Mouse (Mus musculus) limb, embryonic 11.5 days (tissue): ENCODE data around the gene AI854703. TPM values are rescaled to one million over a fixed set of nuclear protein-coding genes. Genes with fewer than 3 reads are reported as not detected.

Experiments
- ATAC-seq: fragments of 200-750 bp; cut with Nextera tagmentation; 2 replicates; pipeline ENCODE4 v1.8.0; 2017; ENCODE audit warnings: low read depth; ENCODE audit not compliant: insufficient number of reproducible peaks, low FRiP score, low TSS enrichment
- DNase-seq: peaks from one replicate; pipeline ENCODE4 v3.0.0-alpha.2; 2015; ENCODE audit warnings: low spot score
- H3K27ac ChIP-seq: fragments of 300-500 bp; sonication (generic); replicated peaks from 2 replicates; pipeline ENCODE4 v1.5.1; 2014; ENCODE audit warnings: low read depth, mild to moderate bottlenecking, low read length
- H3K27me3 ChIP-seq: fragments of 300-500 bp; sonication (generic); 2 replicates; pipeline ENCODE4 v1.6.1; 2014; ENCODE audit warnings: mild to moderate bottlenecking, low read length, mixed read lengths; ENCODE audit not compliant: control insufficient read depth, insufficient read depth
- H3K36me3 ChIP-seq: fragments of 300-500 bp; sonication (generic); 2 replicates; pipeline ENCODE4 v1.6.1; 2014; ENCODE audit warnings: mild to moderate bottlenecking, low read length, moderate library complexity, mixed read lengths; ENCODE audit not compliant: control insufficient read depth, insufficient read depth
- H3K4me1 ChIP-seq: fragments of 300-500 bp; sonication (generic); 2 replicates; pipeline ENCODE4 v1.6.1; 2014; ENCODE audit warnings: low read length, mixed read lengths; ENCODE audit not compliant: control insufficient read depth, insufficient read depth
- H3K4me2 ChIP-seq: fragments of 300-500 bp; sonication (generic); 2 replicates; pipeline ENCODE4 v1.6.1; 2014; ENCODE audit warnings: low read depth, mild to moderate bottlenecking, moderate library complexity; ENCODE audit not compliant: severe bottlenecking
- H3K4me3 ChIP-seq: fragments of 300-500 bp; sonication (generic); 2 replicates; pipeline ENCODE4 v1.5.1; 2014; ENCODE audit warnings: low read depth, low read length
- H3K9ac ChIP-seq: fragments of 300-500 bp; sonication (generic); 2 replicates; pipeline ENCODE4 v1.6.1; 2014; ENCODE audit warnings: mild to moderate bottlenecking, low read length
- H3K9me3 ChIP-seq: fragments of 300-500 bp; sonication (generic); 2 replicates; pipeline ENCODE4 v1.6.1; 2016; ENCODE audit warnings: low read length; ENCODE audit not compliant: control insufficient read depth
- WGBS: fragments of 180-500 bp; shearing (Covaris S2); extraction: QIAGEN DNeasy Blood & Tissue Kit; methylation state at CpG from one replicate; pipeline ENCODE4 v1.1.7; 2014; 5-methylcytosine and 5-hydroxymethylcytosine counted together
- polyA plus RNA-seq: library from polyadenylated mRNA; unstranded; fragments of >200 nt; fragmentation: Nextera tagmentation; extraction: Ambion mirVana; gene quantifications from 2 replicates; pipeline ENCODE4 v1.2.1, GENCODE M21; 2014

Gene AI854703
- polyA plus RNA-seq, 1 experiment from 2014 or later: 0.83 TPM

GRCm38 (mm10) chr6:48680421-48680820 is 53.9 kb downstream of the AI854703 start:
- H3K4me3 ChIP-seq: no peak overlapping the region
- no peaks in the 10 kb centered on the region for H3K36me3 ChIP-seq
- H3K4me1 ChIP-seq: no peaks in the 10 kb centered on the region; the same call in 1 of the 2 replicates
- 85% methylated on average over 5 of the region's 5 CpGs for WGBS
- H3K9ac ChIP-seq: no peak overlapping the region
- DNase-seq (no peak), ATAC-seq (no peak)
- H3K27ac ChIP-seq: no peak overlapping the region
- H3K9me3 ChIP-seq: no peaks in the 10 kb centered on the region
- H3K4me2 ChIP-seq: no peak overlapping the region
- no peaks in the 10 kb centered on the region for H3K27me3 ChIP-seq

GRCm38 (mm10) chr6:48681472-48682090 is 55.0 kb downstream of the AI854703 start:
- ATAC-seq (no peak), DNase-seq (no peak)
- 80% methylated on average over 3 of the region's 3 CpGs for WGBS
- Histone ChIP-seq H3K27me3 (no peaks in the 10 kb centered on the region), H3K4me3 (no peak overlapping the region), H3K4me1 (no peaks in the 10 kb centered on the region), H3K27ac (no peak overlapping the region), H3K36me3 (no peaks in the 10 kb centered on the region), H3K9ac (no peak overlapping the region), H3K4me2 (no peak overlapping the region), H3K9me3 (no peaks in the 10 kb centered on the region)

- WGBS: 80% methylated on average over 4 of the region's 4 CpGs
- H3K27ac ChIP-seq: no peak overlapping the region
- H3K36me3 ChIP-seq: no peaks in the 10 kb centered on the region
- H3K9me3 ChIP-seq: no peaks in the 10 kb centered on the region
- no peaks in the 10 kb centered on the region for H3K27me3 ChIP-seq
- H3K9ac ChIP-seq: no peak overlapping the region
- no peaks in the 10 kb centered on the region for H3K4me1 ChIP-seq
- no peak overlapping the region for H3K4me2 ChIP-seq
- ATAC-seq: no peak
- DNase-seq: no peak
- H3K4me3 ChIP-seq: no peak overlapping the region
These were observed 55.7 kb downstream of the AI854703 start for GRCm38 (mm10) chr6:48682271-48682670.

Other genes with a start within 250 kb of the AI854703 start
- gene Krba1, start 231.2 kb upstream of the AI854703 start, polyA plus RNA-seq: 25.2 and 25.5 TPM in 2 replicates
- gene Zfp467, start 180.9 kb upstream of the AI854703 start, polyA plus RNA-seq: 15.6 and 20.9 TPM in 2 replicates
- gene Sspo, start 178.5 kb upstream of the AI854703 start, polyA plus RNA-seq: 0.23 and 0.34 TPM in 2 replicates
- gene Atp6v0e2, start 89.1 kb upstream of the AI854703 start, polyA plus RNA-seq: 4.0 and 4.1 TPM in 2 replicates
- 12.4 and 14.6 TPM in 2 replicates for gene Lrrc61, start 72.0 kb upstream of the AI854703 start, polyA plus RNA-seq
- 4.3 and 5.6 TPM in 2 replicates for gene Rarres2, start 54.0 kb upstream of the AI854703 start, polyA plus RNA-seq
- not detected in 2 replicates for gene Gm45021, start 37.2 kb upstream of the AI854703 start, polyA plus RNA-seq
- gene Repin1, start 32.9 kb upstream of the AI854703 start, polyA plus RNA-seq: 42.8 and 46.1 TPM in 2 replicates
- gene Gm44965, start 32.8 kb upstream of the AI854703 start, polyA plus RNA-seq: not detected in 2 replicates
- 9.8 and 9.9 TPM in 2 replicates for gene Zfp775, start 24.7 kb upstream of the AI854703 start, polyA plus RNA-seq
- 0.24 and 0.48 TPM in 2 replicates for gene Gimap8, start 20.5 kb downstream of the AI854703 start, polyA plus RNA-seq
- gene Gimap9, start 49.4 kb downstream of the AI854703 start, polyA plus RNA-seq: 4.4 and 5.4 TPM in 2 replicates
- gene Gimap4, start 57.8 kb downstream of the AI854703 start, polyA plus RNA-seq: 10.8 and 12.3 TPM in 2 replicates
- gene Gimap6, start 81.5 kb downstream of the AI854703 start, polyA plus RNA-seq: 13.6 and 14.0 TPM in 2 replicates
- not detected in 2 replicates for gene Gm28053, start 91.8 kb downstream of the AI854703 start, polyA plus RNA-seq
- gene Gimap7, start 91.9 kb downstream of the AI854703 start, polyA plus RNA-seq: not detected in 2 replicates
- 6.3 and 6.7 TPM in 2 replicates for gene Gimap1, start 112.3 kb downstream of the AI854703 start, polyA plus RNA-seq
- 1.4 and 1.7 TPM in 2 replicates for gene Gimap5, start 119.4 kb downstream of the AI854703 start, polyA plus RNA-seq
- not detected in 2 replicates for gene Gimap3, start 144.1 kb downstream of the AI854703 start, polyA plus RNA-seq
- 36.6 and 37.5 TPM in 2 replicates for gene Tmem176a, start 214.2 kb downstream of the AI854703 start, polyA plus RNA-seq
- gene Tmem176b, start 214.7 kb downstream of the AI854703 start, polyA plus RNA-seq: 74.1 and 78.4 TPM in 2 replicates
- not detected in 2 replicates for gene Aoc1, start 246.1 kb downstream of the AI854703 start, polyA plus RNA-seq